Mouse (Mus musculus) CH12.LX (cell line): ENCODE measurements around the gene Nfatc2.

Experiments used
- CTCF ChIP-seq, 2 experiments: IDR thresholded peaks in 1 of 2; conservative IDR thresholded peaks in 1 of 2; 2 replicates each; pipeline ENCODE4 v1.5.1; 2011 to 2012; ENCODE audit warnings: low read depth in 2 of 2, low read length in 2 of 2, improper control_type of control experiment in 1 of 2, inconsistent platforms in 1 of 2, mild to moderate bottlenecking in 1 of 2, moderate library complexity in 1 of 2
- EP300 ChIP-seq: IDR thresholded peaks from 2 replicates; pipeline ENCODE4 v1.6.1; 2011; ENCODE audit warnings: low read length, improper control_type of control experiment
- ETS1 ChIP-seq: conservative IDR thresholded peaks from 2 replicates; pipeline ENCODE4 v1.6.1; 2012; ENCODE audit warnings: low read depth, mild to moderate bottlenecking, inconsistent platforms, low read length, improper control_type of control experiment, moderate library complexity
- KAT2A ChIP-seq: IDR thresholded peaks from 2 replicates; pipeline ENCODE4 v1.6.1; 2012; ENCODE audit warnings: low read length, improper control_type of control experiment, inconsistent platforms; ENCODE audit not compliant: insufficient replicate concordance
- MAFK ChIP-seq: IDR thresholded peaks from 2 replicates; pipeline ENCODE4 v1.6.1; 2011; ENCODE audit warnings: low read length, improper control_type of control experiment; ENCODE audit not compliant: insufficient replicate concordance
- MAZ ChIP-seq: IDR thresholded peaks from 2 replicates; pipeline ENCODE4 v1.6.1; 2012; ENCODE audit warnings: low read depth, mild to moderate bottlenecking, inconsistent platforms, low read length, improper control_type of control experiment, moderate library complexity
- MXI1 ChIP-seq: IDR thresholded peaks from 2 replicates; pipeline ENCODE4 v1.6.1; 2011; ENCODE audit warnings: mild to moderate bottlenecking, low read depth, low read length, improper control_type of control experiment
- POLR2A ChIP-seq: IDR thresholded peaks from 2 replicates; pipeline ENCODE4 v1.6.1; 2011; ENCODE audit warnings: low read depth, mild to moderate bottlenecking, improper control_type of control experiment, low read length
- RAD21 ChIP-seq: IDR thresholded peaks from 2 replicates; pipeline ENCODE4 v1.6.1; 2011; ENCODE audit warnings: low read depth, mild to moderate bottlenecking, low read length, improper control_type of control experiment, moderate library complexity
- RCOR1 ChIP-seq: conservative IDR thresholded peaks from 2 replicates; pipeline ENCODE4 v1.6.1; 2012; ENCODE audit warnings: low read depth, mild to moderate bottlenecking, inconsistent platforms, low read length, improper control_type of control experiment
- TBP ChIP-seq: conservative IDR thresholded peaks from 2 replicates; pipeline ENCODE4 v1.6.1; 2011; ENCODE audit warnings: low read depth, low read length, improper control_type of control experiment
- TCF12 ChIP-seq: IDR thresholded peaks from 2 replicates; pipeline ENCODE4 v1.6.1; 2014; ENCODE audit warnings: low read depth, mild to moderate bottlenecking, inconsistent platforms, low read length, improper control_type of control experiment
- ZMIZ1 ChIP-seq: IDR thresholded peaks from 2 replicates; pipeline ENCODE4 v1.6.1; 2012; ENCODE audit warnings: low read depth, mild to moderate bottlenecking, inconsistent platforms, low read length, improper control_type of control experiment

DNA sequence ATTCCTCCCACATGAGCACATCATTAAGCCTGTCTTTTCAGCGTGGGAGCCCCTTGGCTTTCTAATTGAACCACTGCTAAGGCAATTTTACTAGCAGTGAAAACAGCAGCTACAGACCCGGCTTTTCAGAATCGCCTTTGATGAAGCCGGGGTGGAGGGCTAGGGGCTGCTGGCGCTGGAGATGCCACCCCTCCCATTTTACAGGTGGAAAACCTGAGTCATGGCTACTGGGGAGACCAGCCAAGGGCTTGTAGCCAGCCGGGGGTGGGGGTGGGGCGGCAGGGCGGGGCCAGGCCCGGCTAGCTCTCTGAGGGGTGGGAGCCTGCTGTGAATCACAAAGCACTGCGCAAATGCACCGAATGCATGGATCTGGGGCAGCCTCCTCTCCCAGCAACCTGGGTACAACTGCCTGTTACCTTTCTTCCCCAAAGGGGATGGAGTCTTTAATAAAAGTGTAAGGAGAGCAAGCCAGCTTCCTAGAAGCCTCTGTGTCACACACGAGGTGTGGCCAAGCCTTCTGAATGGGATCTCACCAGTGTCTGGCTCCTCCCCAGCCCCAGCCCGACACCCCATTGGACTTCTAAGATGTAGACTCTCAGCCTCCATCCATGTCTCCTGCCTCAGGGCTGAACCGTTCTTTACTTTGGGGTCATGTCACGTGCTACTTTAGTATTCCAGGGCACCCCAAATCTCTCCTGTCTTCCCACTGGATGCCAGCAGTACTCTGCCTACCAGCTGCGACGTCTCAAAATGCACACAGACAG, 75.9 kb downstream of the Nfatc2 start:
- TF ChIP-seq MXI1 (no peak), MAZ (no peak), CTCF (conservative IDR thresholded peaks at IDR 0.05 in 1 of 2, IDR thresholded peaks at IDR 0.05 in 1 of 2; ENCODE audit: low read depth in 2 of 2, low read length in 2 of 2) (no peak), RAD21 (no peak), POLR2A (no peak), EP300 (no peak), MAFK (no peak), KAT2A (no peak), ETS1 (no peak), RCOR1 (no peak), TBP (no peak), TCF12 (no peak), ZMIZ1 (no peak)
